Mouse (Mus musculus): ENCODE measurements around the gene Pfkfb4.

Pfkfb4 gene

DNA sequence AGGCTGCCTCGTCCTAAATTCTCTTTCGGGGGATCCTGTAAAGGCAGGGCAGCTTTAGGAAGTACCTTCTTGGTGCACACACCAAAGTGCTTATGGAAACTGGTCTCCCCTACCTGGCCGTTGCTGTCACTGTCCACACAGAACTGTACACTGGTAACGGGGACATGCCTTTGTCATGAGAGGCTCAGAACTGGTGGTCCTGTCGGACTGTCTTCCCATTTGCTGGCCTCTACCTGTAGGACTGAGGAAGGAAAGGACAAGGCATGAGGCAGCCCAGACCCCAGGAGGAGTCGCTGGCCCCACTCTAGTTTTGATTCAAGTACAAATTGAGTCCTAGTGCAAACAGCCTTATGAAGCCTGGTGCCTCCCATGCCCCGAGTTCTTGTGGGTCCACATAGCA lies 39.4 kb downstream of the Pfkfb4 start:
- no peak for DNase-seq (ENCODE audit: extremely low read depth, insufficient read length, low spot score)

GRCm38 (mm10) chr9:109031686-109032085 lies 40.1 kb downstream of the Pfkfb4 start:
- DNase-seq (ENCODE audit: extremely low read depth, insufficient read length, low spot score) = no peak

GRCm38 (mm10) chr9:109032435-109032834 lies 40.9 kb downstream of the Pfkfb4 start:
- DNase-seq (ENCODE audit: extremely low read depth, insufficient read length, low spot score) = no peak

- DNase-seq (ENCODE audit: extremely low read depth, insufficient read length, low spot score) = peak; percentile 84
Measured at GRCm38 (mm10) chr9:109038086-109038895, 46.7 kb downstream of the Pfkfb4 start, which contains the start of gene Shisa5. Gene Shisa5 (plus strand): TSS chr9:109038565.

DNA sequence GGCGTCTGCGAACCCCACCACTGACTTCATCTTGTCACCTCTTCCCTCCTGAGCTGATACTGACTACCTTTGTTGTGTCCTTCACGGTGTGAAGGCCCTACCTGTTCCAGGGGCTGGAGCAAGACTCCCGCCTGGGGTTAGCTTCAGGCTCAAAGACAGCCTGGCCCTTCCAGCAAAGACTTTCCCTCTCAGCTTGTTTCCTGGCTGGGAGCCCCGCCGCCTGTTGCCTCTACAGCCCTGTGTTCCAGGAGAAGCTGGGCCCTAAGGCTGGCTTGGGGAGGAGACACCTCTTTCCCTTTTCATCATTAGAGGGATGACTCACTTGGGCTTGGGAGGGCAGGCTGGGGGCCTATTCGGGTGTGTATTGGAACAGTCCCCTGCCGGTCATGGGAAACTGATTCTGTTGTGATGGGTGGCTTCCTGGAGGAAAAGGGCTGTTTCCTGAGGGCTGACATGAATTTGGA lies 47.4 kb downstream of the Pfkfb4 start:
- DNase-seq (ENCODE audit: extremely low read depth, insufficient read length, low spot score) = no peak

- DNase-seq (ENCODE audit: extremely low read depth, insufficient read length, low spot score) = no peak
Measured at GRCm38 (mm10) chr9:109039681-109040080, 48.1 kb downstream of the Pfkfb4 start.

GRCm38 (mm10) chr9:109040216-109040615 lies 48.6 kb downstream of the Pfkfb4 start:
- no peak for DNase-seq (ENCODE audit: extremely low read depth, insufficient read length, low spot score)

- DNase-seq (ENCODE audit: extremely low read depth, insufficient read length, low spot score) = no peak
Measured at GRCm38 (mm10) chr9:109040906-109041305, 49.3 kb downstream of the Pfkfb4 start.

GRCm38 (mm10) chr9:109041351-109041750 lies 49.8 kb downstream of the Pfkfb4 start:
- no peak for DNase-seq (ENCODE audit: extremely low read depth, insufficient read length, low spot score)

DNA sequence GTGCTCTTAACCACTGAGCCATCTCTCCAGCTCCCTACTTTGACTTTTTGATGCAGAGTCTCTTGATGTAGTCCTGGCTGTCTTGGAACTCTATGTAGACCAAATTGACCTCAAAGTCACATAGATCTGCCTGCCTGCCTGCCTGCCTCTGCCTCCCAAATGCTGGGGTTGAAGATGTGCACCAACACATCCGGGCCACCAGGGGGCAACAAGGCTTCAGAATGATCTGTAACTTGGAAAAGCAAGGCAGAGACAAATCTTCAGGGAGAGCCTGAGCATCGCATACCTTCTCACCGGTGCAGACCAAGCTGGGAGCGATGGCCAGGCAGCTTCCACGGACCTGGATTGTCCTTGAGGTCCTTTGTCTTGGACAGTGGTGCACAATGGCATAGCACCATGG lies 54.7 kb downstream of the Pfkfb4 start:
- peak; percentile 49 for DNase-seq (ENCODE audit: extremely low read depth, insufficient read length, low spot score)

DNA sequence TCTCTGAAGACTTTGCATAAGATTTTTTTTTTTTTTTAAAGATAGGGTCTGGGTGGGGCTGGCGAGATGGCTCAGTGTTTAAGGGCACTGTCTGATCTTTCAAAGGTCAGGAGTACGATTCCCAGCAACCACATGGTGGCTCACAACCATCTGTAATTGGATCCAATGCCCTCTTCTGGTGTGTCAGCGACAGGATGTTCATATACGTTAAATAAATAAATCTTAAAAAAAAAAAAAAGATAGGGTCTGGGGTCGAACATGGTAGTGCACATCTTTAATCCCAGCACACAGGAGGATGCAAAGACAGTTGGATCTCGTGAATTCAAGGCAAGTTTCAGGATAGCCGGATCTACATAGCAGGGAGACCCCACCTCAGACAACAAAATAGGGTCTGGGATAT lies 57.7 kb downstream of the Pfkfb4 start:
- no peak for DNase-seq (ENCODE audit: extremely low read depth, insufficient read length, low spot score)

DNA sequence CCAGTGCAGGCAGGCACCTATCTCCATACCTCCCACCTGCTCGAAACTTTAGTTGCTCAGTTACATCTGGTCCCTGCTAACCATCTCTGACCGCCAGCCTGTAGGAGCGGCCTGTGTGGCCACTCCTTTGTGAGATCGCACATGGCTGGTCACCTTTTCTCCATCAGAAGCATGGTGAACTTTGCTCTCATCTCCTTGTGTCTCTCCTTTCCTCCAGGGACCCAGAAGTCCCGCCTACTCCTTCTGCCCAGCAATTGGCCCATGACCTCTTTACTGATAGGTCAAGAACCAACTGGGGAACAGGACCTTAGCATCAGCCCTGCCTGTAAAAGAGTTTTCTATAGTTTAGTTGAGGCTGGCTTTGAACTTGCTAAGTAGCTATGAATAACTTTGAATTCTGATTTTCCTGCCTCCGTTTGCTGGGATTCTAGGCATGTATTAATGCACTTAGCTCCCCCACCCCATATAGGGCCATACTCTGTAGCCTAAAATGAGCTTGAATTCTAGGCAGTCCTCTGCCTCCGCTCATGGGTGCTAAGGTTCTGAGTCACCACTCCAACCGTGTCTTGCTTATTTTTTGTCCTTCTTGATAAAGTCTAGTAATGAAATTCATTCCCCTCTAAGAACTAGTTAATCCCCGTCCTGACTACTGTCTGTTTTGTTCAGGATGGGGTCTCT lies 58.6 kb downstream of the Pfkfb4 start:
- no peak for DNase-seq (ENCODE audit: extremely low read depth, insufficient read length, low spot score)

- no peak for DNase-seq (ENCODE audit: extremely low read depth, insufficient read length, low spot score)
Measured at GRCm38 (mm10) chr9:109050674-109050997, 59.1 kb downstream of the Pfkfb4 start.

- no peak for DNase-seq (ENCODE audit: extremely low read depth, insufficient read length, low spot score)
Measured at GRCm38 (mm10) chr9:109051011-109051501, 59.5 kb downstream of the Pfkfb4 start.

DNA sequence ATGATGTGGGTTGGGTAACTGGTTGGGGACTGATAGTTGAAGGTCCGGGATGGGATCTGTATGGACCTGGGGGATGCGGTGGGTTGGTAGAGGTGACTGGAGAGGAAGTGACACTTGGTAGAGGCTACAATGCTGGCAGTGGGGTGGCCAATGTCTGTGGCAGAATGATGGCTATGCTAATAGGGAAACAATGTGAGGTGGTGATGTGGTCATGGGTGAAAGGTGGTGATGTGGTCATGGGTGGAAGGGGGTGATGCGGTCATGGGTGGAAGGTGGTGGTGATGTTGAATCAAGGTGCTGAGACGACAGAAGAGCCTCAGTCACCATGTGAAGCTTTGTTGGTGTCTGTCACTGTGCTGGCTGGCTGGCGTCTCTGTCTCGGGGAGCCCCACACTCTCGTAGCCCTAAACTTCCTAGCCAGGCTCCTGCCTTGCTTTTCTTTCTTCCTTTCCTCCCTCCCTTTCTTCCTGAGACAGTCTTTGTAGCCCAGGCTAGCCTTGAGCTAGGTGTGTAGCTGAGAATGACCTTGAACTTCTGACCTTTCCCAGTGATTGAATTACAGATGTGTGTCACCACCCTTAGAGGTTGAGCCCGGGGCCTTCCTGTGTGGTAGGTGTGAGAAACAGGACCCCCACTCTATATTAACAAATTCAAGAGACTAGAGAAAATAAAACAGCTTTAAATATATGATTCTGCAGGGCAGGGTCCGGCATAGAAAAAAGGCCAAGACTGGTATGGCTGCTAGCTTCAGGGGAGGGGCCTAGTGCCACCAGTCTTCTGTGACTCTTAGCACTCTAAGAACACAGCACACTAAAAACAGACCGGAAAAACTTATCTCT lies 60.3 kb downstream of the Pfkfb4 start:
- DNase-seq (ENCODE audit: extremely low read depth, insufficient read length, low spot score) = no peak

GRCm38 (mm10) chr9:109052490-109053260 lies 61.1 kb downstream of the Pfkfb4 start:
- DNase-seq (ENCODE audit: extremely low read depth, insufficient read length, low spot score) = no peak

GRCm38 (mm10) chr9:109053366-109053765 lies 61.8 kb downstream of the Pfkfb4 start:
- DNase-seq (ENCODE audit: extremely low read depth, insufficient read length, low spot score) = no peak

DNA sequence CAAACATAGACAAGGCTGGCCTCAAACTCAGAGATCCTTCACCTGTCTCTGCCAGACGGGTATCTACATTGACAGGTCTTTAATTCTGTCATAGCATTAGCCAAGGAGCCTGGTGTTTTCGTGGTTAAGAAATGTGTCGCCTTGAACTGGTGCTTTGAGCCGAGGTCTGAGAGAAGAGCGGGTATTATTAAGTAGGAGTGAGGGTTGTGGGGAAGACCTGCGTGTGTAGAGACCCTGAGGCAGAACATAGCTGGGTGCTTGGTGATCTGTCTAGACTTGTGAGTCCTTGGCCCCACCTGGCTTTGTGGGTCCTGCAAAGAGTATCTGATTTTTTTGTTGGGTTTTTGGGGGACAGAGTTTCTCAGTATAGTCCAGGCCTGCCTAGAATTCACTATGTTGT lies 62.3 kb downstream of the Pfkfb4 start:
- no peak for DNase-seq (ENCODE audit: extremely low read depth, insufficient read length, low spot score)

- DNase-seq (ENCODE audit: extremely low read depth, insufficient read length, low spot score) = peak; percentile 34
Measured at GRCm38 (mm10) chr9:109054712-109055111, 63.1 kb downstream of the Pfkfb4 start.

All from 3134 (cell line).